Mouse (Mus musculus): Measurements from ENCODE around the gene Cys1. TPM values are rescaled to one million over a fixed set of nuclear protein-coding genes. Genes with fewer than 3 reads are reported as not detected.

Gene Cys1
- polyA plus RNA-seq, 1 experiment: 0.26 TPM

GRCm38 (mm10) chr12:24680492-24681285, 924 bp downstream of the Cys1 start:
- Histone ChIP-seq H3K27me3 (ENCODE audit: control insufficient read depth, insufficient read depth, insufficient read length) (peaks cover 11% of the 10 kb centered on the region), H3K79me2 (ENCODE audit: control insufficient read depth, insufficient read depth) (no peaks in the 10 kb centered on the region), H3K4me3 (peak overlapping the region; percentile 14), H3ac (ENCODE audit: control insufficient read depth, insufficient read length) (no peak overlapping the region), H3K4me2 (ENCODE audit: low read depth) (peak overlapping the region; percentile 65), H3K36me3 (ENCODE audit: control insufficient read depth, insufficient read depth) (no peaks in the 10 kb centered on the region)
- TF ChIP-seq CEBPB (IDR thresholded peaks at IDR 0.05; ENCODE audit: insufficient read depth, poor library complexity, severe bottlenecking) (no peak), MAX (IDR thresholded peaks at IDR 0.05; ENCODE audit: low read depth) (no peak), REST (IDR thresholded peaks at IDR 0.05; ENCODE audit: insufficient read depth, insufficient read length) (no peak), USF1 (IDR thresholded peaks at IDR 0.05; ENCODE audit: low read depth) (no peak), POLR2AphosphoS2 (IDR thresholded peaks at IDR 0.05; ENCODE audit: insufficient read length, low read depth) (no peak), TCF3 (IDR thresholded peaks at IDR 0.05; ENCODE audit: insufficient read length, low read depth) (no peak), MYOG (IDR thresholded peaks at IDR 0.05; ENCODE audit: control insufficient read depth in 1 of 3, insufficient read depth in 1 of 3, insufficient read length in 2 of 3, low read depth in 2 of 3) (no peak), MYOD1 (IDR thresholded peaks at IDR 0.05; ENCODE audit: control insufficient read depth in 1 of 3, insufficient read length in 2 of 3, low read depth in 2 of 3) (no peak), TCF12 (IDR thresholded peaks at IDR 0.05; ENCODE audit: insufficient read depth, poor library complexity, severe bottlenecking) (no peak), POLR2A (IDR thresholded peaks at IDR 0.05; ENCODE audit: insufficient read length, low read depth) (no peak), E2F4 (IDR thresholded peaks at IDR 0.05; ENCODE audit: insufficient read depth) (no peak), SRF (IDR thresholded peaks at IDR 0.05; ENCODE audit: control insufficient read depth, insufficient read length, low read depth) (no peak)

GRCm38 (mm10) chr12:24680096-24680491, 1.5 kb downstream of the Cys1 start:
- Histone ChIP-seq H3ac (ENCODE audit: control insufficient read depth, insufficient read length) (no peak overlapping the region), H3K27me3 (ENCODE audit: control insufficient read depth, insufficient read depth, insufficient read length) (peaks cover 11% of the 10 kb centered on the region), H3K4me2 (ENCODE audit: low read depth) (no peak overlapping the region), H3K36me3 (ENCODE audit: control insufficient read depth, insufficient read depth) (no peaks in the 10 kb centered on the region), H3K79me2 (ENCODE audit: control insufficient read depth, insufficient read depth) (no peaks in the 10 kb centered on the region), H3K4me3 (no peak overlapping the region)
- TF ChIP-seq MYOG (IDR thresholded peaks at IDR 0.05; ENCODE audit: control insufficient read depth in 1 of 3, insufficient read depth in 1 of 3, insufficient read length in 2 of 3, low read depth in 2 of 3): no peak
- no peak for TF ChIP-seq TCF3 (IDR thresholded peaks at IDR 0.05; ENCODE audit: insufficient read length, low read depth)
- no peak for TF ChIP-seq USF1 (IDR thresholded peaks at IDR 0.05; ENCODE audit: low read depth)
- no peak for TF ChIP-seq POLR2A (IDR thresholded peaks at IDR 0.05; ENCODE audit: insufficient read length, low read depth)
- no peak for TF ChIP-seq TCF12 (IDR thresholded peaks at IDR 0.05; ENCODE audit: insufficient read depth, poor library complexity, severe bottlenecking)
- no peak for TF ChIP-seq POLR2AphosphoS2 (IDR thresholded peaks at IDR 0.05; ENCODE audit: insufficient read length, low read depth)
- no peak for TF ChIP-seq CEBPB (IDR thresholded peaks at IDR 0.05; ENCODE audit: insufficient read depth, poor library complexity, severe bottlenecking)
- no peak for TF ChIP-seq MYOD1 (IDR thresholded peaks at IDR 0.05; ENCODE audit: control insufficient read depth in 1 of 3, insufficient read length in 2 of 3, low read depth in 2 of 3)
- no peak for TF ChIP-seq SRF (IDR thresholded peaks at IDR 0.05; ENCODE audit: control insufficient read depth, insufficient read length, low read depth)
- TF ChIP-seq MAX (IDR thresholded peaks at IDR 0.05; ENCODE audit: low read depth): no peak
- TF ChIP-seq REST (IDR thresholded peaks at IDR 0.05; ENCODE audit: insufficient read depth, insufficient read length): no peak
- TF ChIP-seq E2F4 (IDR thresholded peaks at IDR 0.05; ENCODE audit: insufficient read depth): no peak

- Histone ChIP-seq H3K4me2 (ENCODE audit: low read depth) (no peak overlapping the region), H3K36me3 (ENCODE audit: control insufficient read depth, insufficient read depth) (peaks cover 13% of the 10 kb centered on the region), H3K4me3 (no peak overlapping the region), H3K27me3 (ENCODE audit: control insufficient read depth, insufficient read depth, insufficient read length) (no peaks in the 10 kb centered on the region), H3ac (ENCODE audit: control insufficient read depth, insufficient read length) (no peak overlapping the region), H3K79me2 (ENCODE audit: control insufficient read depth, insufficient read depth) (no peaks in the 10 kb centered on the region)
- TF ChIP-seq USF1 (IDR thresholded peaks at IDR 0.05; ENCODE audit: low read depth) (no peak), TCF3 (IDR thresholded peaks at IDR 0.05; ENCODE audit: insufficient read length, low read depth) (no peak), MYOG (IDR thresholded peaks at IDR 0.05; ENCODE audit: control insufficient read depth in 1 of 3, insufficient read depth in 1 of 3, insufficient read length in 2 of 3, low read depth in 2 of 3) (no peak), MYOD1 (IDR thresholded peaks at IDR 0.05; ENCODE audit: control insufficient read depth in 1 of 3, insufficient read length in 2 of 3, low read depth in 2 of 3) (no peak), POLR2A (IDR thresholded peaks at IDR 0.05; ENCODE audit: insufficient read length, low read depth) (no peak), SRF (IDR thresholded peaks at IDR 0.05; ENCODE audit: control insufficient read depth, insufficient read length, low read depth) (no peak), MAX (IDR thresholded peaks at IDR 0.05; ENCODE audit: low read depth) (no peak), TCF12 (IDR thresholded peaks at IDR 0.05; ENCODE audit: insufficient read depth, poor library complexity, severe bottlenecking) (no peak), POLR2AphosphoS2 (IDR thresholded peaks at IDR 0.05; ENCODE audit: insufficient read length, low read depth) (no peak), CEBPB (IDR thresholded peaks at IDR 0.05; ENCODE audit: insufficient read depth, poor library complexity, severe bottlenecking) (no peak), REST (IDR thresholded peaks at IDR 0.05; ENCODE audit: insufficient read depth, insufficient read length) (no peak), E2F4 (IDR thresholded peaks at IDR 0.05; ENCODE audit: insufficient read depth) (no peak)
Observed at GRCm38 (mm10) chr12:24662131-24662530, 19.5 kb downstream of the Cys1 start.

- peaks cover 15% of the 10 kb centered on the region for H3K36me3 ChIP-seq (ENCODE audit: control insufficient read depth, insufficient read depth)
- no peak for TF ChIP-seq MYOD1 (IDR thresholded peaks at IDR 0.05; ENCODE audit: control insufficient read depth in 1 of 3, insufficient read length in 2 of 3, low read depth in 2 of 3)
- no peak for TF ChIP-seq MYOG (IDR thresholded peaks at IDR 0.05; ENCODE audit: control insufficient read depth in 1 of 3, insufficient read depth in 1 of 3, insufficient read length in 2 of 3, low read depth in 2 of 3)
- no peak for TF ChIP-seq TCF3 (IDR thresholded peaks at IDR 0.05; ENCODE audit: insufficient read length, low read depth)
- TF ChIP-seq POLR2A (IDR thresholded peaks at IDR 0.05; ENCODE audit: insufficient read length, low read depth): no peak
- no peak for TF ChIP-seq CEBPB (IDR thresholded peaks at IDR 0.05; ENCODE audit: insufficient read depth, poor library complexity, severe bottlenecking)
- TF ChIP-seq POLR2AphosphoS2 (IDR thresholded peaks at IDR 0.05; ENCODE audit: insufficient read length, low read depth): no peak
- H3K4me2 ChIP-seq (ENCODE audit: low read depth): no peak overlapping the region
- H3ac ChIP-seq (ENCODE audit: control insufficient read depth, insufficient read length): no peak overlapping the region
- no peaks in the 10 kb centered on the region for H3K79me2 ChIP-seq (ENCODE audit: control insufficient read depth, insufficient read depth)
- no peak overlapping the region for H3K4me3 ChIP-seq
- H3K27me3 ChIP-seq (ENCODE audit: control insufficient read depth, insufficient read depth, insufficient read length): no peaks in the 10 kb centered on the region
Observed at GRCm38 (mm10) chr12:24661100-24661499, 20.5 kb downstream of the Cys1 start.
